Mouse (Mus musculus): ENCODE results near the gene Ap2m1. TPM values are rescaled to one million over a fixed set of nuclear protein-coding genes. Genes with fewer than 3 reads are reported as not detected.

Ap2m1 gene
- total RNA-seq, 2 experiments from 2014 or later: 127 to 134 TPM

GRCm38 (mm10) chr16:20517701-20518374 lies 17.4 kb upstream of the Ap2m1 start:
- intact Hi-C loops (cut with DNase I; ENCODE audit: low total_unique reads): no loop called here
- peak; percentile 35 for DNase-seq

DNA sequence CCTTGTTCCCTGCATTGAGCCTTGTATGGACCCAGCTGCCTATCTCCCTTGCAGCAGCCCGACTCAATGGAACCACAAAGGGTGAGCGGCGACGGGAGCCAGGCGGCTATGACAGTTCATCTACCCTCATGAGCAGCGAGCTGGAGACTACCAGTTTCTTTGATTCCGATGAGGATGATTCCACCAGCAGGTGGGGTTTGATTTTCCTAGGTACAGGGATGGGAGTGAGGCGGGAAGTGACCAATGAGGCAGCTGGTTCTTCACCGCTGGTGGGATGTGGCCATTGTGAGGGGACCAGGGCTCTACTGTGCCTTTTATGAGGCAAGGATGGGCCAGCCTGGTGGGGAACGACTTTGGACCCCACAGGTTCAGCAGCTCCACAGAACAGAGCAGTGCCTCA lies 11.4 kb upstream of the Ap2m1 start:
- intact Hi-C loops (cut with DNase I; ENCODE audit: low total_unique reads): no loop called here
- no peak for DNase-seq

DNA sequence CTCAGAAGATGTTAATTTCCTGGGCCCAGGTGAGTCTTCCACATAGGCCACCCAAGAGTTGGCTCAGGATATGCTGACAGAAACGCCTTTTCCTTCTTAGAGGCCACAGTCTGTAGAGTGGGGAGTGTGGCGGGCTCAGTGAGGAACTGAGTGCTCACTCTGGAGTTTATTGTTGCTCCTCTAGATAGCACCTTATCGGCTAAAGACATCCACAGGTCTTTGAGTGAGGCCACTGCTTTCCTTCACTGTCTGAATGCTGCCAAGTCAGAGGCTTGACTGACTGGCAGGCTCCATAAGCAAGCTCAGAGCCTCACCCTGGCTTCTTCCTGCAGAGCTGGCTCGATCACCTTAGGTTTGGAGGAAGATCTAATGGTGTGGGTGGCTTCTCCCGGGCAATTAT lies 6.5 kb upstream of the Ap2m1 start:
- intact Hi-C loops (cut with DNase I; ENCODE audit: low total_unique reads): no loop called here
- no peak for DNase-seq

DNA sequence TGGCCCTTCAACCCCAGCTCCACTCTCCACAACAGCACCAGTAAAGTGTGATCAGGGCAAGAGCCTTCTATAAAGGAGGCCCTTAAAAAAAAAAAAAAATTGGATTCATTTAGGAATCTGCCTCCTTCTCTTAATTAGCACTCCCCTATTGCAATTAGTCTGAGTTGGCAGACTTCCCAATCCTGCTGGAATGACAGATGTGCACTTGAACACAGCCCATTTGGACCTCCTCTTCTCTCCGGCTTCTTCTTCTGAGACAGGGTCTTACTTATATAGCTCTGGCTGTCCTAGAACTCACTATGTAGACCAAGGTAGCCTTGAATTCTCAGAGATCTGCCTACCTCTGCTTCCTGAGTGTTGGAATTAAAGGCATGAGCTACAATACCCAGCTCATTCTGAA lies 5.9 kb upstream of the Ap2m1 start:
- intact Hi-C loops (cut with DNase I; ENCODE audit: low total_unique reads): no loop called here
- DNase-seq: no peak

GRCm38 (mm10) chr16:20530941-20531340 lies 4.3 kb upstream of the Ap2m1 start:
- DNase-seq: no peak
- intact Hi-C loops (cut with DNase I; ENCODE audit: low total_unique reads): no loop called here

DNA sequence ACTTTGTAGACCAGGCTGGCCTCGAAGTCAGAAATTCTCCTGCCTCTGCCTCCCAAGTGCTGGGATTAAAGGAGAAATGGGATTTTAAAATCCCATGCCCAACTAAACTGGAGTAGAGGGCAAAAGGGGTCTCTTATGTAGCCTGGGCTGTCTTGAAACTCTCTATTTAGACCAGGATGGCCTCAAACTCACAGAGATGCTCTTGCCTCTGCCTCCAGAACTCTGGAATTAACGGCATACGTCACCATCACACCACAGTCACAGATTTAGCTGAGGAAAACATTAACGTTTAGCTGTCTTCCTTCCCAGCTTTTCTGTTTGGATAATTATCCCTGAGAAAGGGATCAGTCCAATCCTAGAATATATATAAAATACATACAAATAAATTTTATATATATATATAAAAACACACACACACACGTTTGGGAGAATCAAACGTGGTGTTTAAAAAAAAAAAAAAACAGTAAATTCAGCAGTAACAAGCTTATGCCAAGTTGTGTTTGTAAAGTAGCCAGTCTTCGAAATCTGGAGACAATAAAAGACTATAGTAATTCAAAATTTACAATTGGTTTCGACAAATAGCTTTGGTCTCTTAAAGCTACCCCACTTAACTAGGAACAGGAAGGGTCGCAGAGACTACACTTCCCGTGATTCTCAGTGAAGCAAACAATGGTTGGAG lies 522 bp upstream of the Ap2m1 start:
- no peak for DNase-seq
- intact Hi-C loops (cut with DNase I; ENCODE audit: low total_unique reads): no loop called here

- intact Hi-C loops (cut with DNase I; ENCODE audit: low total_unique reads): no loop called here
Measured at GRCm38 (mm10) chr16:20536081-20536665, 895 bp downstream of the Ap2m1 start.

GRCm38 (mm10) chr16:20537071-20537471 lies 1.8 kb downstream of the Ap2m1 start:
- intact Hi-C loops (cut with DNase I; ENCODE audit: low total_unique reads): no loop called here

More at GRCm38 (mm10) chr16:20536081-20536665, 895 bp downstream of the Ap2m1 start:
- no peak for DNase-seq

DNA sequence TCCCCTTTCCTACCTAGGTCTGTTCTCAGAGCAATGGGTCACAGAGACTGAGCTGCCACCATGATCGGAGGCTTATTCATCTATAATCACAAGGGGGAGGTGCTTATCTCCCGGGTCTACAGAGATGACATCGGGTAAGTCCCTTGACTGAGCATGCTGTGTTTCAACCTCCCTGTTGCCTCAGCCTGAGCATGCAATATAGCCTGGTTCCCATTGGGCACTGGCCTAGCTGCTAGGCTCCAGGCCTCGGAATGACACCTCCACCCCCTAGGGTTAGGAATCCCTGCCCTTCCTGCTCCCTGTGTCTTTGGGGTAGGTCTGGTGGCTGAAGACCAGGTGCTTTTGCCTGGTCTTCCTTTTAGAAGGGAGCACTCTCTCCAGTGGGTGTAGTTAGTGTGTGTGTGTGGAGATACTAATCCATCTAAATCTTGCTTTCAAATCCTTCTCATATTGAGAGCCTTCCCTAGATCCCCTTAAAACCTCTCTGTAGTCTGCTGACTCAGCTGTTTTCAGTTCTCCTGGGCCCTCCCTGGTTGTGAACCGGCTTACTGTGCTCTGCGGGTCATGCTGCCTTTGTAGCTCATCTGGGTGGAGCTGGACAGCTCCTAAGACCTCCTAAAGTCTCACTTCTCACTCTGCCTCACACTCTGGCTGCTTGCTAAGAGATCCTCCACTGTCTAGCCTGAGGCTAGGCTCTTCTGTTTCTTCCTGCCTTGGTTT lies 2.5 kb downstream of the Ap2m1 start:
- DNase-seq: no peak
- intact Hi-C loops (cut with DNase I; ENCODE audit: low total_unique reads): no loop called here

More at GRCm38 (mm10) chr16:20537071-20537471, 1.8 kb downstream of the Ap2m1 start:
- peak; percentile 25 for DNase-seq

DNA sequence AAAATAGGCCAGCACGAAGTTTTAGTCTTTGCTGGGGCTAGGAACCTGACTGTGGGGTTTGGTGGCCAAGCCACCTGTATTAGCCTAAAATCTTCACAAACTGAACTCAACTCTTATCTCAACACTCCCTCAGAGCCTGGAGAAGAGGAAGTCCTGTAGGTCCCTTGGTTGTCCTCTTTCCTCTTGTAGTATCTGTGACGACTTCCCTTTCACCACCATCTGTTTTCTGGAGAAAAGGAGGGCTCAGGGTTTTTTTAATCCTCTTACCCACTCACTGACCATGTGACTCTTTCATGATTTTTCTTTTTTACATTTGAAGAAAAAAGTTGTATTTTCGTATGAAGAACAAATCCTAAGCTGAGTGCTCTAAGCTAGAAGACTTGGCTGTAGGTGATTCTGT lies 4.4 kb downstream of the Ap2m1 start:
- intact Hi-C loops (cut with DNase I; ENCODE audit: low total_unique reads): no loop called here
- DNase-seq: no peak

GRCm38 (mm10) chr16:20540438-20540837 lies 5.2 kb downstream of the Ap2m1 start:
- intact Hi-C loops (cut with DNase I; ENCODE audit: low total_unique reads): no loop called here
- no peak for DNase-seq

- intact Hi-C loops (cut with DNase I; ENCODE audit: low total_unique reads): no loop called here
- DNase-seq: no peak
Measured at GRCm38 (mm10) chr16:20545696-20546095, 10.4 kb downstream of the Ap2m1 start.

DNA sequence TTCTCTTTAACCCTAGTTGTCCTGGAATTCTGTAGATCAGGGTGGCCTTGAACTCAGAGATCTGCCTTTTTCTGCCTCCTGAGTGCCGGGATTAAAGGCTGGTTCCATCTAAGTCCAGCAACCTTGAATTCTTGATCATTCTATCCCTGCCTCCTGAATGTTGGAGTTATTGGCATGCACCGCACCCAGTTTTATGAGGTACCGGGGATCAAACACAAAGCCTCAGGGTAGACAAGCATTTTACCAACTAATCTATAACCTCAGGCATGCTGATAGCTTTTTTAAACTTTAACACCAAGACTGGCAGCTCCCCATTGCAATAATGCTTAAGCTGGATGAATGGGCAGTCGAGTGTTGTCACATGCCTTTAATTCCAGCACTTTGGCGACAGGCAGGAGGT lies 12.1 kb downstream of the Ap2m1 start:
- DNase-seq: no peak
- intact Hi-C loops (cut with DNase I; ENCODE audit: low total_unique reads): no loop called here

GRCm38 (mm10) chr16:20548096-20548948 lies 13.0 kb downstream of the Ap2m1 start, which contains the start of gene Abcf3:
Abcf3 (plus strand) TSS chr16:20548577.
- peak; percentile 98 for DNase-seq
- intact Hi-C loops (cut with DNase I; ENCODE audit: low total_unique reads): no loop called here

DNA sequence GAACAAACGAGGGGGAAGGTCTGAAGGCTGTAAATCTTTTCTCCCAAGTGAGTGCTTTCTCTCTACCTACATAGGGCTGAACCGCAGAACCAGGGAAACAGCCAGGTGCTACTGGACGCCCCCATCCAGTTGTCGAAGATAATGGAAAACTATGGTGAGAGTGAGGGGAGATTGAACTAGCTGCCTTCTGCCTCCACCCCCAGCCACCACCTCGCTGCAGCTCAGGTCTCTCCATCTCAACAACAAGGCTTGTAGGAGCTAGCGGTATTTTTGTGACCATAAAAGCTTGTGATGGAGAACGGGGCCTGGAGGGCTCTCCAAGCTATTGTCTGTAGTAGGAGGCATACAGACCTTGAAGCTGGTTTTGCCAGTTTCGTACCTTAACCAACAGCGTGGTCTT lies 13.9 kb downstream of the Ap2m1 start:
- intact Hi-C loops (cut with DNase I; ENCODE audit: low total_unique reads): no loop called here
- DNase-seq: no peak

DNA sequence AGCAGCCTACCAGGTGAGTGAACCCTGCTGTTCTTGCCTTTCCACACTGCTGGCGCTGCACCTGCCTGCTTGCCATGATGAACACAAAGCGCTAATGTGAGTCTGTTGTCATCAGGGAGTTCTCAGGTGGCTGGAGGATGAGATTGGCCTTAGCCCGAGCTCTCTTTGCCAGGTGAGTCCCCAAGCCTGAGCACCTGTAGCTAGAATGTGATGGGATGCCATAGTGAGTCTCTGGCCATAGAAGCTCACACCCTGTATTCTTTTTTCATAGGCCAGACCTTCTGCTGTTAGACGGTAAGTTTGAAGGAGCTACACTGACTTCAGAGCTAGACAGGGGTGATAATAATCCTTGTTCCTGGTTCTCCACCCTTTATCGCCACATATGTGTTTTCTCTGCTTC lies 16.4 kb downstream of the Ap2m1 start:
- DNase-seq: no peak
- intact Hi-C loops (cut with DNase I; ENCODE audit: low total_unique reads): loop anchor here (10.0 kb wide), 1 partner anchor 53 kb away; no protein-coding TSS in a partner anchor

DNA sequence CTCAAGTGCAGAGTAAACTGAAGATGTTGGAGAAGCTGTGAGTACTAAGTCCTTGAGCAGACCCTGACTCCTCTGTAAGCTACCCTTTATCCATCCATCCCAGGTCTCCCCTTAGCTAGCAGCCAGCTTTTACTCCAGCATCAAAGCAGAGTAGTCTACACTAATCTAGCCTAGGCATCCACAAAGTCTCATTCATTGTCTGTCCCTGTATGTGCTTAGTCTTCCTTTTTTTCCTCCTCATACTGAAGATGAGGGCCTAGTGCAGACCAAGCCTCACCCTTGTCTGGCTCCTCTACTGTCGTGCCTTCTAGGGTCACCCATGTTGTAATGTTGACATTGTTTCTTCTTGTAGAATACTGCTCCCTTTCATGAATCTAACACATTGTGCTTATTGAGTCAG lies 17.3 kb downstream of the Ap2m1 start:
- no peak for DNase-seq
- intact Hi-C loops (cut with DNase I; ENCODE audit: low total_unique reads): loop anchor here (10.0 kb wide), 1 partner anchor 52 kb away; no protein-coding TSS in a partner anchor

- intact Hi-C loops (cut with DNase I; ENCODE audit: low total_unique reads): loop anchor here (10.0 kb wide), 1 partner anchor 50 kb away; no protein-coding TSS in a partner anchor
- DNase-seq: no peak
Measured at GRCm38 (mm10) chr16:20555000-20555399, 19.7 kb downstream of the Ap2m1 start.

DNA sequence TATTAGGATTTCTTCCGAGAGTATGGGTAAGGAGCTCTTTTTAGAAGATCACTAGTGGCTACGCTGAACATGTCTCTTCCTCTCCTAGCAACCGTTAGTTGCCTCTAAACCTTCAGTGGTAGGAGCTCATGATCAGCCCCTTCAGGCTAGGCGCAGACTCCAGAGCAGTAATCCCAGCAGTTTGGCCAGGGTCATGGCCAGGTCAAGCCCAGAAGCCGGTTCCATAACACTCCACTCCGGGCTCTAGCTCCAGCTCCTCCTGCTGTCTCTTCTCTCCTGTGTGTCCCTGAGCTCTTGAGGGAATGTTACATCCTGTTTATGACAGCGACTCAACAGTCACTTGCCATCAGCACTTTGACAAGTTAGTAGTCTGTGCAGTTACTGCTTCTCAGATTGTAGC lies 22.1 kb downstream of the Ap2m1 start:
- no peak for DNase-seq
- intact Hi-C loops (cut with DNase I; ENCODE audit: low total_unique reads): loop anchor here (10.0 kb wide), 1 partner anchor 47 kb away; no protein-coding TSS in a partner anchor
